Mouse (Mus musculus) bone marrow macrophage, adult 2 months (primary cell): Measurements from ENCODE around the gene Spef1.

ENCODE experiments used
- CTCF ChIP-seq: IDR thresholded peaks from 2 replicates; pipeline ENCODE4 v1.5.1; 2012; ENCODE audit warnings: low read depth, mild to moderate bottlenecking, low read length, moderate library complexity
- POLR2A ChIP-seq: IDR thresholded peaks from 2 replicates; pipeline ENCODE4 v1.6.1; 2012; ENCODE audit warnings: mild to moderate bottlenecking, low read depth, low read length, borderline replicate concordance

- TF ChIP-seq CTCF (no peak), POLR2A (no peak)
These were observed 22.2 kb upstream of the Spef1 start for GRCm38 (mm10) chr2:131209125-131209795.
